16 mouse cellular contexts compared by ENCODE assay signal in genomic region chr8:61569721-61570120, GRCm38 (mm10).
A peak's percentile ranks its signal among the peaks of the same experiment; 100 is the strongest.
DNase-seq lines count a peak whose midpoint lies in the region; ATAC-seq and TF ChIP-seq lines count a peak whose summit lies in the region.
"Had no signal": no experiment of that assay in that cellular context is flagged by ENCODE, and none has a peak within 500 bp of the region (broad histone marks: within the 10 kb centered on the region; RNA-seq: fewer than 3 reads in every experiment).

No protein-coding gene starts in this region.

- no peaks in the 10 kb centered on the region for H3K36me3 ChIP-seq in heart, embryonic 15.5 days
- no peaks in the 10 kb centered on the region for H3K36me3 ChIP-seq in heart, embryonic 10.5 days
- peaks cover 2% of the 10 kb centered on the region; the same call in 1 of the 2 replicates for H3K36me3 ChIP-seq in liver, adult 2 months (ENCODE audit: control insufficient read depth, insufficient read depth, low read length)
- H3K36me3 ChIP-seq in liver, embryonic 12.5 days = no peaks in the 10 kb centered on the region
- no peaks in the 10 kb centered on the region for H3K36me3 ChIP-seq in embryonic facial prominence, embryonic 14.5 days (ENCODE audit: control insufficient read depth, insufficient read depth, low read length)
- peaks cover 5% of the 10 kb centered on the region; the same call in 1 of the 2 replicates for H3K36me3 ChIP-seq in intestine, postnatal 0 days (ENCODE audit: control insufficient read depth, insufficient read depth)
- H3K36me3 ChIP-seq: neural tube, embryonic 12.5 days had no signal

- 59% methylated on average over 4 of the region's 4 CpGs for WGBS in heart, embryonic 15.5 days
- WGBS in heart, embryonic 10.5 days = 71% methylated on average over 4 of the region's 4 CpGs
- WGBS in liver, adult 2 months = 50% methylated on average over 4 of the region's 4 CpGs
- WGBS in liver, embryonic 12.5 days (ENCODE audit: insufficient replicate concordance) = 64% methylated on average over 4 of the region's 4 CpGs
- 45% methylated on average over 4 of the region's 4 CpGs for WGBS in embryonic facial prominence, embryonic 14.5 days
- WGBS in intestine, postnatal 0 days = 75% methylated on average over 4 of the region's 4 CpGs

- no peak for TF ChIP-seq POLR2A in liver, adult 2 months (IDR thresholded peaks at IDR 0.05; ENCODE audit: extremely low read depth, insufficient read depth, low read length)

- no peak for ATAC-seq in heart, embryonic 15.5 days (replicated peaks; ENCODE audit: insufficient number of reproducible peaks, insufficient read depth, low FRiP score, low read depth)
- no peak for ATAC-seq in liver, embryonic 12.5 days
- ATAC-seq in embryonic facial prominence, embryonic 14.5 days (ENCODE audit: low read depth) = no peak
- ATAC-seq in intestine, postnatal 0 days = no peak
- ATAC-seq: midbrain, embryonic 16.5 days had no signal

- no peaks in the 10 kb centered on the region for H3K27me3 ChIP-seq in heart, embryonic 15.5 days
- H3K27me3 ChIP-seq in heart, embryonic 10.5 days (ENCODE audit: insufficient read depth, poor library complexity, severe bottlenecking) = no peaks in the 10 kb centered on the region
- no peaks in the 10 kb centered on the region for H3K27me3 ChIP-seq in liver, adult 2 months (ENCODE audit: control insufficient read depth, insufficient read depth, low read length)
- H3K27me3 ChIP-seq in liver, embryonic 12.5 days (replicated peaks) = no peaks in the 10 kb centered on the region
- no peaks in the 10 kb centered on the region for H3K27me3 ChIP-seq in embryonic facial prominence, embryonic 14.5 days (replicated peaks; ENCODE audit: control insufficient read depth, insufficient read depth, low read length)
- H3K27me3 ChIP-seq in intestine, postnatal 0 days (replicated peaks; ENCODE audit: control insufficient read depth, insufficient read depth, low read length) = no peaks in the 10 kb centered on the region
- H3K27me3 ChIP-seq: neural tube, embryonic 12.5 days had no signal

- no peaks in the 10 kb centered on the region for H3K9me3 ChIP-seq in heart, embryonic 15.5 days (replicated peaks)
- H3K9me3 ChIP-seq in heart, embryonic 10.5 days = no peaks in the 10 kb centered on the region
- H3K9me3 ChIP-seq in liver, embryonic 12.5 days (replicated peaks) = no peaks in the 10 kb centered on the region
- no peaks in the 10 kb centered on the region for H3K9me3 ChIP-seq in embryonic facial prominence, embryonic 14.5 days (ENCODE audit: control insufficient read depth, low read length)
- no peaks in the 10 kb centered on the region for H3K9me3 ChIP-seq in intestine, postnatal 0 days (ENCODE audit: control insufficient read depth)
- H3K9me3 ChIP-seq: neural tube, embryonic 12.5 days had no signal

- H3K27ac ChIP-seq in heart, embryonic 15.5 days = peak overlapping the region; percentile 26; the same call in 1 of the 2 replicates
- no peak overlapping the region for H3K27ac ChIP-seq in heart, embryonic 10.5 days
- H3K27ac ChIP-seq in liver, adult 2 months (replicated peaks; ENCODE audit: insufficient read depth, low read depth, low read length) = peak overlapping the region; percentile 84
- no peak overlapping the region for H3K27ac ChIP-seq in liver, embryonic 12.5 days
- 0 out of 2 replicates have a peak overlapping the region, but pooled peaks have one; percentile 7 for H3K27ac ChIP-seq in embryonic facial prominence, embryonic 14.5 days (replicated peaks; ENCODE audit: low read depth, low read length)
- no peak overlapping the region for H3K27ac ChIP-seq in intestine, postnatal 0 days (ENCODE audit: low read depth, low read length)
- H3K27ac ChIP-seq: hindbrain, embryonic 14.5 days; neural tube, embryonic 12.5 days had no signal

- peaks cover 39% of the 10 kb centered on the region for H3K4me1 ChIP-seq in heart, embryonic 15.5 days (replicated peaks)
- H3K4me1 ChIP-seq in heart, embryonic 10.5 days = peaks cover 37% of the 10 kb centered on the region
- H3K4me1 ChIP-seq in liver, adult 2 months (ENCODE audit: control insufficient read depth, insufficient read depth, low read length) = peaks cover 36% of the 10 kb centered on the region
- no peaks in the 10 kb centered on the region; the same call in 1 of the 2 replicates for H3K4me1 ChIP-seq in liver, embryonic 12.5 days
- H3K4me1 ChIP-seq in embryonic facial prominence, embryonic 14.5 days (ENCODE audit: control insufficient read depth, insufficient read depth, low read length) = peaks cover 22% of the 10 kb centered on the region
- peaks cover 5% of the 10 kb centered on the region; the same call in 1 of the 2 replicates for H3K4me1 ChIP-seq in intestine, postnatal 0 days (replicated peaks; ENCODE audit: control insufficient read depth, insufficient read depth, low read length)
- H3K4me1 ChIP-seq: neural tube, embryonic 12.5 days had no signal

- intact Hi-C loops in left cerebral cortex, postnatal 14 days (cut with DNase I) = no loop called here

- no peak overlapping the region for H3K4me3 ChIP-seq in heart, embryonic 15.5 days
- H3K4me3 ChIP-seq in heart, embryonic 10.5 days = no peak overlapping the region
- no peak overlapping the region for H3K4me3 ChIP-seq in liver, adult 2 months (ENCODE audit: insufficient read depth, low read depth, low read length)
- no peak overlapping the region for H3K4me3 ChIP-seq in liver, embryonic 12.5 days
- H3K4me3 ChIP-seq in embryonic facial prominence, embryonic 14.5 days (ENCODE audit: low read depth, low read length) = no peak overlapping the region
- no peak overlapping the region for H3K4me3 ChIP-seq in intestine, postnatal 0 days (ENCODE audit: low read depth, low read length)
- H3K4me3 ChIP-seq: erythroblast, embryonic 14.5 days; neural tube, embryonic 12.5 days had no signal

- no peak for TF ChIP-seq CTCF in liver, adult 2 months (IDR thresholded peaks at IDR 0.05; ENCODE audit: low read depth, low read length)
- TF ChIP-seq CTCF in intestine, postnatal 0 days (IDR thresholded peaks at IDR 0.05; ENCODE audit: low read depth) = no peak

- no peak for DNase-seq in heart, embryonic 10.5 days (ENCODE audit: low spot score)
- no peak for DNase-seq in liver, adult 2 months (ENCODE audit: extremely low read depth, low read depth, low spot score)
- no peak for DNase-seq in embryonic facial prominence, embryonic 14.5 days (ENCODE audit: low spot score)
- DNase-seq in left cerebral cortex, postnatal 14 days (ENCODE audit: low spot score in 2 of 2) = peak; percentile 34 to 82
- DNase-seq: cerebellum, adult 11-12 months; kidney, adult 18-20 months; kidney, postnatal 4 days; liver; thymus, postnatal 36 days had no signal

- peaks cover 14% of the 10 kb centered on the region; the same call in 1 of the 2 replicates for H3K79me2 ChIP-seq in liver, adult 2 months (ENCODE audit: control insufficient read depth, insufficient read depth, low read length)

- no peak overlapping the region for H3K9ac ChIP-seq in heart, embryonic 15.5 days
- 0 out of 2 replicates have a peak overlapping the region, but pooled peaks have one; percentile 30 for H3K9ac ChIP-seq in liver, adult 2 months (ENCODE audit: low read depth, low read length)
- no peak overlapping the region for H3K9ac ChIP-seq in liver, embryonic 12.5 days
- H3K9ac ChIP-seq in embryonic facial prominence, embryonic 14.5 days (ENCODE audit: low read depth, low read length) = no peak overlapping the region
- H3K9ac ChIP-seq in intestine, postnatal 0 days (ENCODE audit: low read depth, low read length) = no peak overlapping the region
- H3K9ac ChIP-seq: hindbrain, embryonic 14.5 days; neural tube, embryonic 12.5 days had no signal

- H3K4me2 ChIP-seq in heart, embryonic 15.5 days = no peak overlapping the region
- no peak overlapping the region for H3K4me2 ChIP-seq in liver, embryonic 12.5 days
- no peak overlapping the region for H3K4me2 ChIP-seq in embryonic facial prominence, embryonic 14.5 days (ENCODE audit: low read depth, low read length)
- H3K4me2 ChIP-seq in intestine, postnatal 0 days (replicated peaks; ENCODE audit: low read depth) = no peak overlapping the region
- H3K4me2 ChIP-seq: hindbrain, embryonic 14.5 days; neural tube, embryonic 12.5 days had no signal

Comparison
In these comparisons a context has a peak if more than half of its experiments do, and no peak if none do; other contexts are left out.
1. H3K27ac ChIP-seq: peak in heart, embryonic 15.5 days (single experiment), liver, adult 2 months (single experiment) and embryonic facial prominence, embryonic 14.5 days (single experiment); none in heart, embryonic 10.5 days (single experiment), liver, embryonic 12.5 days (single experiment) and intestine, postnatal 0 days (single experiment).
2. DNase-seq: peak in left cerebral cortex, postnatal 14 days (2 of 2); none in heart, embryonic 10.5 days (single experiment), liver, adult 2 months (single experiment) and embryonic facial prominence, embryonic 14.5 days (single experiment).